Mouse (Mus musculus) ES-Bruce4 (cell line): ENCODE data around the gene Dnajb13. TPM values are rescaled to one million over a fixed set of nuclear protein-coding genes. Genes with fewer than 3 reads are reported as not detected.

Experiments used
- H3K27ac ChIP-seq: 2 replicates; pipeline ENCODE4 v1.5.1; 2012; ENCODE audit warnings: low read length, inconsistent platforms; ENCODE audit not compliant: insufficient read depth
- H3K27me3 ChIP-seq: 2 replicates; pipeline ENCODE4 v1.6.1; 2012; ENCODE audit warnings: mild to moderate bottlenecking, low read length, inconsistent platforms; ENCODE audit not compliant: control insufficient read depth, poor library complexity, insufficient read depth, severe bottlenecking
- H3K36me3 ChIP-seq: 2 replicates; pipeline ENCODE4 v1.6.1; 2012; ENCODE audit warnings: inconsistent platforms, mild to moderate bottlenecking, low read length, moderate library complexity; ENCODE audit not compliant: control insufficient read depth, poor library complexity, insufficient read depth, severe bottlenecking
- H3K4me1 ChIP-seq: one replicate; pipeline ENCODE4 v1.8.1; 2011; ENCODE audit warnings: low read length; ENCODE audit not compliant: control insufficient read depth, insufficient read depth
- H3K4me3 ChIP-seq: 2 replicates; pipeline ENCODE4 v1.5.1; 2011; ENCODE audit warnings: low read depth, mild to moderate bottlenecking, low read length
- H3K9ac ChIP-seq: 2 replicates; pipeline ENCODE4 v1.6.1; 2012; ENCODE audit warnings: low read depth, mild to moderate bottlenecking, inconsistent platforms; ENCODE audit not compliant: poor library complexity, severe bottlenecking
- H3K9me3 ChIP-seq: replicated peaks from 2 replicates; pipeline ENCODE4 v1.6.1; 2012; ENCODE audit warnings: mild to moderate bottlenecking, low read length, inconsistent platforms; ENCODE audit not compliant: control insufficient read depth, poor library complexity, insufficient read depth, severe bottlenecking
- CTCF ChIP-seq: IDR thresholded peaks from one replicate; pipeline ENCODE4 v1.8.1; 2011; ENCODE audit warnings: low read depth, low read length
- EP300 ChIP-seq: IDR thresholded peaks from 2 replicates; pipeline ENCODE4 v1.6.1; 2011; ENCODE audit warnings: low read depth, low read length; ENCODE audit not compliant: insufficient read depth
- POLR2A ChIP-seq: IDR thresholded peaks from one replicate; pipeline ENCODE4 v1.8.1; 2011; ENCODE audit warnings: low read length; ENCODE audit not compliant: insufficient read depth
- polyA plus RNA-seq: library from polyadenylated mRNA; stranded (reverse); fragments of >200 nt; gene quantifications from 2 replicates; pipeline ENCODE4 v1.2.4, GENCODE M21; 2011; ENCODE audit warnings: low read depth; ENCODE audit not compliant: missing spikeins, insufficient read depth, insufficient read length

Dnajb13 gene
- polyA plus RNA-seq, 1 experiment, result 0.39 TPM

GRCm38 (mm10) chr7:100522222-100522621 lies 7.5 kb upstream of the Dnajb13 start:
- no peak overlapping the region for H3K27ac ChIP-seq
- H3K4me1 ChIP-seq, result no peaks in the 10 kb centered on the region
- H3K9me3 ChIP-seq, result no peaks in the 10 kb centered on the region
- no peaks in the 10 kb centered on the region for H3K36me3 ChIP-seq
- no peak overlapping the region for H3K9ac ChIP-seq
- H3K27me3 ChIP-seq, result no peaks in the 10 kb centered on the region
- TF ChIP-seq EP300 (no peak), CTCF (peak; percentile 17), POLR2A (no peak)
- no peak overlapping the region for H3K4me3 ChIP-seq

GRCm38 (mm10) chr7:100520663-100521285 lies 6.0 kb upstream of the Dnajb13 start:
- no peak overlapping the region for H3K4me3 ChIP-seq
- H3K9ac ChIP-seq, result no peak overlapping the region
- TF ChIP-seq CTCF (peak; percentile 97), EP300 (no peak)
- no peaks in the 10 kb centered on the region for H3K27me3 ChIP-seq
- no peaks in the 10 kb centered on the region for H3K9me3 ChIP-seq
- H3K27ac ChIP-seq, result no peak overlapping the region
- H3K36me3 ChIP-seq, result no peaks in the 10 kb centered on the region
- no peaks in the 10 kb centered on the region for H3K4me1 ChIP-seq

GRCm38 (mm10) chr7:100520204-100520603 lies 5.4 kb upstream of the Dnajb13 start:
- Histone ChIP-seq H3K9ac (no peak overlapping the region), H3K9me3 (no peaks in the 10 kb centered on the region), H3K27me3 (no peaks in the 10 kb centered on the region), H3K27ac (no peak overlapping the region), H3K4me1 (no peaks in the 10 kb centered on the region), H3K4me3 (no peak overlapping the region), H3K36me3 (no peaks in the 10 kb centered on the region)
- TF ChIP-seq CTCF, result no peak
- no peak for TF ChIP-seq POLR2A
- TF ChIP-seq EP300, result no peak

GRCm38 (mm10) chr7:100511602-100512001 lies 3.2 kb downstream of the Dnajb13 start:
- TF ChIP-seq POLR2A (no peak), EP300 (no peak), CTCF (no peak)
- peaks cover 1% of the 10 kb centered on the region for H3K4me1 ChIP-seq
- H3K4me3 ChIP-seq, result 0 out of 2 replicates have a peak overlapping the region, but pooled peaks have one; percentile 10
- H3K36me3 ChIP-seq, result no peaks in the 10 kb centered on the region
- no peaks in the 10 kb centered on the region for H3K9me3 ChIP-seq
- H3K9ac ChIP-seq, result no peak overlapping the region
- H3K27ac ChIP-seq, result no peak overlapping the region
- H3K27me3 ChIP-seq, result no peaks in the 10 kb centered on the region

GRCm38 (mm10) chr7:100508670-100509069 lies 6.1 kb downstream of the Dnajb13 start:
- no peak overlapping the region for H3K9ac ChIP-seq
- no peak overlapping the region for H3K4me3 ChIP-seq
- no peaks in the 10 kb centered on the region for H3K9me3 ChIP-seq
- no peaks in the 10 kb centered on the region for H3K36me3 ChIP-seq
- no peak overlapping the region for H3K27ac ChIP-seq
- peaks cover 3% of the 10 kb centered on the region for H3K4me1 ChIP-seq
- TF ChIP-seq CTCF, result no peak
- H3K27me3 ChIP-seq, result no peaks in the 10 kb centered on the region

- H3K4me1 ChIP-seq, result peaks cover 10% of the 10 kb centered on the region
- TF ChIP-seq CTCF, result no peak
- no peak for TF ChIP-seq POLR2A
- no peak for TF ChIP-seq EP300
- no peaks in the 10 kb centered on the region for H3K9me3 ChIP-seq
- no peaks in the 10 kb centered on the region for H3K27me3 ChIP-seq
- no peak overlapping the region for H3K4me3 ChIP-seq
- no peak overlapping the region for H3K9ac ChIP-seq
- no peaks in the 10 kb centered on the region for H3K36me3 ChIP-seq
- no peak overlapping the region for H3K27ac ChIP-seq
Measured at GRCm38 (mm10) chr7:100506494-100506893, 8.3 kb downstream of the Dnajb13 start.
